Mouse (Mus musculus) stomach, postnatal 0 days (tissue): Measurements from ENCODE around the gene Olfr619.

Experiments
- CTCF ChIP-seq: IDR thresholded peaks from 2 replicates; pipeline ENCODE4 v1.5.1; 2016; ENCODE audit warnings: antibody characterized with exemption, low read depth, mild to moderate bottlenecking, moderate library complexity
- EP300 ChIP-seq: optimal IDR thresholded peaks from 2 replicates; pipeline ENCODE3; 2016; ENCODE audit warnings: antibody characterized with exemption

DNA sequence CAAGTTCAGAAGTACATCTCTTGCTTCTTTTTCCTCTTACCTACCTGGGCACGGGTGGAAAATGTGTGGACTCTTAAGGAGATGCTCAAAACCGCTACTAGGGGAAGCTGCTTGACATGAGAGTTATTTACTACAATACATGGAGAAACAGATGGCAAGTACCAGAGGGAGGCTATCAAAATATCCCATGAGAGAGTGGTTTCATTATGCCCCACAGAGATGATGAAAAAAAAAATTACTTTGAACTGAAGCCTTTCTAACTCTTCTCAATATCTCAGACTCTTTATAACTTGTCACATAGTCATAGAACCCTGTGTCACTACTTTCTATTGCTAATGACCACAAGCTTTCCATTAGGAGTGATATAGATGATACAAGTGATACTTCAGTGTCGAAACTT is 31.3 kb upstream of the Olfr619 start, which contains the start of gene Olfr616:
- TF ChIP-seq EP300 (no peak), CTCF (no peak)
